Mouse (Mus musculus) CD4-positive, CD25-positive, alpha-beta regulatory T cell, adult 2 months (primary cell): ENCODE measurements around the gene 4930467E23Rik.
"Not testable (repeated sequence)": the region's sequence is repeated elsewhere in the genome, so short reads cannot be mapped to it uniquely, and the experiment has no call there.

Source experiments
- DNase-seq: peaks from one replicate; pipeline ENCODE4 v3.0.0-alpha.2; 2012; ENCODE audit warnings: low read depth, low spot score

The 4930467E23Rik gene

DNA sequence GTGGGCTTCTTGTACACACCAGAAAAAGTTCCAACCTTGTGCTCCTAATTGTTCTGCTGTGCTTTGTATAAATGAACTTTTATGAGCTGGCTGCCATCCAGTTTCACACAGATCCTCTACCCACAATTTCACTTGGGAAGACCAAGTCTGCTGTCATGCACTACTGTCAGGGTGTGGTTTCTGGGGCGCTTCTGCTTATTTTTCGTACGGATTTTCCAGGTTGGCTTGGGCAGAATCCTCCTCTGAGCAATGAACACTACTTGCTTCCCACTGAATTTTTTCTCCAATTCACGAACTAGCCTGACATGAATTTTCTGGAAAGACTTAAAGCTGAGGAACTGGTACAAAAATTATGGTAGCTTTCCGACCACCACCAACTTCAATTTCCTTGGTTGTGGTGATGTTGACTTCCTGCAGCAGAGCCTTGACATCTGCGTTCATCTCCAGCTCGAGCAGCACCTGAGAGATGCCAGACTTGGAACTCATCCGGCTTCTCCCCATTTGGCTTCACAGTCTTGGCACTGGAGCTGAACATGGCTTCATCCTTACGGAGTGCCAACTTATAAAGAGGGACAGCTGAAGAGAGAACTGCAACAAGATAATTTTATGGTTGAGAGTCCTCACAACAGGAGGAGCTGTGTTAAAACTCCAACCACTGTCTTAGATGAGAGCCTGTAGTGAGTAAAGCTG is 18.1 kb upstream of the 4930467E23Rik start:
- not testable (repeated sequence) for DNase-seq

DNA sequence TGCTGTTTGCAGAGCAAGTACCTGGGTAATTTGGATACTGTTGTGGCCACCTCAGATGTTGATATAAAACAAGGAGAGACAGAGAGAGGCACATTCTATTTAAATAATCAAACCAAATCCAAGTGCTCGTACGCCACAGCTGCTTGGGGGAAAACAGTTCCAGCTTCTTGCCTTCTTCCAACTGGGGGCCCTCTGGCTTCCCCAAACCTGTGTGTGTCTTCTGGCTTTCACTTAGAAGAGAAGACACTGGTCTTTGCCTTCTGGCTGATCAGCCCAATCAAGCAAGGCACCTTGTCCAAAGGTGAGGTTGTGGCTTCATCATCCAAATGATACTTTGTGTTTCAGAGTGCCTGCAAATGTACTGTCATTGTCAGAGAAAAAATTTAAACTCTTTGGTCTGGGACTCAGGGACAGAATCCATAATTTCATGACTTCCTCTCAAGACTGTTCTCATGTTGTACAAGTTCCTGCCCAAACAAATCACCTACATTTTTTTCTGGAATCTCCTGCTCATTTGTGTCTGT is 17.1 kb upstream of the 4930467E23Rik start:
- DNase-seq: not testable (repeated sequence)

GRCm38 (mm10) chr8:19712816-19713215 is 16.6 kb upstream of the 4930467E23Rik start:
- DNase-seq: not testable (repeated sequence)

DNA sequence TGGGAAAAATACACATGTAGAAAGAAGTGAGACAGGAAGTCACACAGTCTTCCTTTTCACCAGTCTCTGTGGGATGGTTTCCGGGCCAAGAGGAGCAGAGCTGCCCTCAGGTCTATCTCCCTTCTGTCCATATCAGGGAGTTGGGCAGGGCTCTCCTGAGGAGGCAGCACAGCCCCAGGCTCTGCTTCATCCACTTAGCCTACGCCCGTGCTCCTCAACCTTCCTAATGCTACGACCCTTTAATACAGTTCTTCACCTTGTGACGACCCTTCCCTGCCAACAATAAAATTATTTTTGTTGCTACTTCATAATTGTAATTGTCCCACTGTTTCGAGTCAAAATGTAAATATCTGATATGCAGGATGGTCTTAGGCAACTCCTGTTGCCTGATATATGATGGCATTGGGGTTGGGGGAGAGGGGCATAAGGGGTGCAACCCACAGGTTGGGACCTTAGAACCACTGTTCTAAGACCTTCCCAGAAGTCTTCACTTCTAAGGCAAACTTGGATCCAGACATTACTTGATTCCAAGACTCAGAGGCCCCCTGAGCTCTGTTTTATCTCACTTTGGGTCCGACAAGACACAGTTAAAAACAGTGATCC is 16.0 kb upstream of the 4930467E23Rik start:
- DNase-seq: not testable (repeated sequence)

- DNase-seq: not testable (repeated sequence)
Observed at GRCm38 (mm10) chr8:19714426-19714825, 14.9 kb upstream of the 4930467E23Rik start.

DNA sequence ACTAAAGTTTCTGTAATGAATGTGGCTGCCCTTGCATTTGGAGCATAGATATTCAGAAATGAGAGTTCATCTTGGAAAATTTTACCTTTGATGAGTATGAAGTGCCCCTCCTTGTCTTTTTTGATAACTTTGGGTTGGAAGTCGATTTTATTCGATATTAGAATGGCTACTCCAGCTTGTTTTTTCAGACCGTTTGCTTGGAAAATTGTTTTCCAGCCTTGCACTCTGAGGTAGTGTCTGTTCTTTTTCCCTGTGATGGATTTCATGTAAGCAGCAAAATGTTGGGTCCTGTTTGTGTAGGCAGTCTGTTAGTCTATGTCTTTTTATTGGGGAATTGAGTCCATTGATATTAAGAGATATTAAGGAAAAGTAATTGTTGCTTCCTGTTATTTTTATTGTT is 14.1 kb upstream of the 4930467E23Rik start:
- not testable (repeated sequence) for DNase-seq

DNA sequence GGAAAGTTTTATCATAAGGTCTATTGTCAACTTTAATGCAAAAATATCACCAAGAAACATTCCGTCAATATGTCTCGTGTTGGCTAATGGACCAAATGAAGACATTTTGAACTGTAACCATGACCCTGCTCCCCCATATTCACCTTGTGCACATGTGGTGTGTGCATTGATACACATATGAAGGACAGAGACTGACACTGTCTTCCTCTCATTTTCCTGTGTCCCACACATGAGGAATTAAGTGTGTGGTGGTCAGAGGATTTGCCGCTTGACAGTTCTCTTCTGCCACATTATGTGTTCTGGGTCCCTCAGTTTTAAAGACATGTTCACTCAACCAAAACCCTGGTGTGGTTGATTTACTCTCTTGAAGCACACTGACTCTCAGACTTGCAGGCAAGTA is 11.5 kb upstream of the 4930467E23Rik start:
- DNase-seq: not testable (repeated sequence)

DNA sequence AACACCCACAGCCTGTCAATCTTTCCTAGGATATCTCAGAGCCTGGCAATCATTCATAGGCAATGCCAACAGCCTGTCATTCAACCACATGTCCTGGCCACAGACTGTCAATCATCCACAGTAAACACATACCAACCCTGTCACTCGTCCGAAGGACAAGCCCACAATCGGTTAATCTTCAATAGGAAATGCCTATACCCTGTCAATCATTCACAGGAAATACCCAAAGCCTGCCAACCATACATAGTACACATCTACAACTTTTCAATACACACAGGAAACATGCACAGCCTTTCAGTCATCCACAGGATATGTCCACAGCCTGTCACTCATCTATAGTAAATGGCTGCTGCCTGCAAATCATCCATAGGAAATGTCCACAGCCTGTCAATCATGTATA is 9.9 kb upstream of the 4930467E23Rik start:
- not testable (repeated sequence) for DNase-seq

DNA sequence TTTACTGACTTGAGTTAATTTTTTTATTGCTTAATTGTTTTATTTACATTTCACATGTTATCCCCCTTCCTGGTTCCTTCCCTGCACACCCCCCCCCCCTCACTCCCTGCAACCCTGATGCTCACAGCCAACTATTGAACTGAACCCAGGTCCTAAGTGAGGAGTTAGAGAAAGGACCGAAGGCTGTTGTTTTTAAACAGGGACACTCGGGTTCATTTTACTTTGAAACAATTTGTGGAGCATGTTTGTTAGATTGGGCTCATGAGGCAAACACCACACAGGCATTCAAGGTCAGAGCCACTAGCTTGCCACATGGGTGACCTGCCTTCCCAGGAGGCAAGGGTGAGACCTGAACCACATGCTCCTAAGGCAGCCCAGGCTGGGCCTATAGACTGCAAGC is 4.5 kb upstream of the 4930467E23Rik start:
- not testable (repeated sequence) for DNase-seq

- not testable (repeated sequence) for DNase-seq
Observed at GRCm38 (mm10) chr8:19751773-19752172, 22.4 kb downstream of the 4930467E23Rik start.

GRCm38 (mm10) chr8:19754178-19754577 is 24.8 kb downstream of the 4930467E23Rik start:
- not testable (repeated sequence) for DNase-seq

- DNase-seq: not testable (repeated sequence)
Observed at GRCm38 (mm10) chr8:19754961-19755360, 25.6 kb downstream of the 4930467E23Rik start.

DNA sequence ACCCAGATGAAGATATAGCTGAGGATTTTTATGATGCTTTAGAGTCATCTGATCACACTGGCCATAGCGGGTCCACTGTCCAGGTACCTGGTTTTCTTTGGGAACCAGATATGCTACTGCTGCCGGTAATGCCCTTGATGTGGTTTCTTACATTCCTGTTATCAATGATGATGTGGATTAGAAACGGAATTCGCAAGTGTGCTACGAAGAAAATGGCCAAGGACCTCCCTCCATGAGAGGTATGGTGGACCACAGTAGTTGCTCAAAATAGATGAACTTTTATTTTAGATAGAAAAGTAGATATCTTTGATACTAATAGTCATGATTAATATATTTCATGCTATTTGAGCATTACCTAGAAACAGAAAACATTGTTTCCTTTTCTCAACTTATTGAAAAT is 32.3 kb downstream of the 4930467E23Rik start:
- DNase-seq: not testable (repeated sequence)

DNA sequence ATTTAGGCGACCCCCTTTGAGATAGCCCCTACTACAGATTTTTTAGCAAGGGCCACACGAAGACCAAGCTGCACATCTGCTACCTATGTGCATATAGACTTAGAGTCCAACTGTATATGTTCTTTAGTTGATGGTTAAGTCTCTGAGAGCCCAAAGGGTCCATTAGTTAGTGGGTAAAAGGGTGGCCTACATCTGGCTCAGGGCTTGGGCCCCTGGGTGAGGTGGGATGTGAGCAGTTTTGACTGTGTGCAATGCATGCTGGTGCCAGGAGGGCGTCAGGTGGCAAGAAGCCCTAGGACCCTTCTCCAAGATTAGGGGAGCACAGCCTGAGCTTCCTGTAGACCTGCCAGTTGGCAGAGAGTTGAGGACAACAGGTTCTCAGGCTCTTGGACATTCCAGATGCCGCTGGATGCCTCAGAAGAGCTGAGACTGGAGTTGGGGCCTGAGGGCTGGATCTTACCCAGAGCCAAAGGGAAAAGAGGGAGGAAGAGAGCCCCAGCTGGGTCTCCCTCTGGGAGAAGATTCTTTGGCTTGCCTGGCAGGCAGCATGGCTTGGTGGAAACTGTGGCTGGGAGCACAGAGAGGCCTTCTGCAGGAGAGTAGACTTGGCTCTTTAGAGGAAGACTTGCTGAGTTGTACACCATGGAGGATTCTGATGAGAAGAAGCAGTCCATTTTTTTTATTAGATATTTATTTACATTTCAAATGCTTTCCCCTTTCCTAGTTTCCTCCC is 33.6 kb downstream of the 4930467E23Rik start:
- not testable (repeated sequence) for DNase-seq

DNA sequence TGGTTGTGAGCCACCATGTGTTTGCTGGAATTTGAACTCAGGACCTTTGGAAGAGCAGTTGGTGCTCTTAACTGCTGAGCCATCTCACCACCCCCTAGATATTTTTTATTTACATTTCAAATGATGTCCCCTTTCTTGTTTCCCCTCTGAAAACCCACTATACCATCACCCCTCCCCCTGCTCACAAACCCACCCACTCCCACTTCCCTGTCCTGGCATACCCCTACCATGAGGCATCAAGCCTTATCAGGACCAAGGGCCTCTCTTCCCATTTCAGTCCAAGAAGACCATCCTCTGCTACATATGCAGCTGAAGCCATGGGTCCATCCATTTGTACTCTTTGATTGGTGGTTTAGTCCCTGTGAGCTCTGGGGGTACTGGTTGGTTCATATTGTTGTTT is 36.2 kb downstream of the 4930467E23Rik start:
- DNase-seq: not testable (repeated sequence)

GRCm38 (mm10) chr8:19773461-19773860 is 44.1 kb downstream of the 4930467E23Rik start:
- DNase-seq: not testable (repeated sequence)

- not testable (repeated sequence) for DNase-seq
Observed at GRCm38 (mm10) chr8:19776311-19776710, 46.9 kb downstream of the 4930467E23Rik start.

DNA sequence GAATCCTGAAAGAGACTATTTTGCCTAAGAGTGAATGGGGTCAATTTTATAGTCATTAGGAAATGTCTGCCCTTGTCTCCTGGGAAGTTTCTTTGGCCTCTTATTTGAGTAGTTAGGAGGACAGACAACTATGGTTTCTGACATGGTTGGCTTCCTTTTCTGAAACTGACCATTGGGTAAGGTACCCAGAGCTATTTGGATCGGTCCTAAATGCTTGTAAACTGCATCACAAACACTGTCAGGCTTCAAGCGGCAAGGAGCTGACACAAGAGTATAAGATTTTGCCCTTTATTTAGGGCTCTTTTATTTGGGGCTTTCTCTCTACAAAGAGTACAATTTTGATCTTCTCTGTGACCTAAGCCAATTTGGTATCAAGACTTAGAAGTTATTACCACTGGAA is 48.1 kb downstream of the 4930467E23Rik start:
- not testable (repeated sequence) for DNase-seq

DNA sequence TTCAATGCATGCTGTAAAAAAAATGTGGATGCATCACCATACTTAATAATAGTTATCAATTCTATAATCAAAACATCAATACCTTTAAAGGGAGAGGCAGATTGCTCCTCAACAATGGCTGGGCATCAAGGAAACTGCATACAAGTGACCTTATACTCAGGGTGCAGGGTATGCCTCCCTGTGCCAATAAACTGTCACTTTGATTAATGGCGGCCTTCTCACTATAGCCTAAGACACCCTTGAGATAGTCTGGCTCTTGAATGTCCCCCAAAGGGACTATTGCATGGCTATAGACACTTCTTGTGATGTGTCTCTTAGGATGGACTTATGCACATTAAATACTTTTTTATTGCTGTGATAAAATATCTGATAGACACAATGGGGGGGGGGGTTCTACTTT is 48.8 kb downstream of the 4930467E23Rik start:
- not testable (repeated sequence) for DNase-seq

DNA sequence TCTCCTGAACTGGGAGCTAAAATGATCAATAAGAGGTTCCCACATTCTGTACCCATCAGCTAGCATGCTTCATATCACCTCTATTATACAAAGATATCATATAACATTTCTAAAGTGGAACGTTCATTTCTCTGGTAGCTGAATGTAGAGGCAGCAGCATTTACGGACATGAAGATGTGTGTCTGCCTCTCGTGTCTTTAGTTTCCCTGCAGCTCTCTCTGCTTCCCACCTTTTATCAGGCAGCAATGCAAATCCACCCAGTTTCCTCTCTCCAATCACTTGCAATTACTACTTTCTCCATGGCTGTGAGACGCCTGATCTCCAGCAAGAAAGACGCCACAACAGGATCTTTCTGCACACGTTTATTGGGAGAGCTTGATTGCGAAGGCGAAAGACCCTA is 49.5 kb downstream of the 4930467E23Rik start:
- DNase-seq: not testable (repeated sequence)

DNA sequence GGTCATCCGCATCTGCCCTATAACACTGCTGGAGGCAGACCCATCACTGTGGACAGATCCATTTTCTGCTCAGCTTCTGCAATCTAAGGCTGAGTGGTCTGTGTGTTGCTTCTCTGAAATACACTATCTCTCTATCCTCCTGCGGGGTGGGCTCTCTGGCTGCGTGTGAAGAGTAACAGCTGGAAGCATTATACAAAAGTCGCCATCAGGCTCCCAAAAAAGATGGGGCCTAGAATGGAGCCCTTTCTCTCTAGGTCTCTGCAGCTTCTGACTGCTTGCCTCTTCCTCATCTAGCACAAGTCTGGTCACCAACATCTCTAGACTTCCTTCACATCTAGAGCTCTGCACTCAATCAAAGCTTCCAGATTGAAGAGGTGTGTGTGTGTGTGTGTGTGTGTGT is 50.8 kb downstream of the 4930467E23Rik start:
- DNase-seq: not testable (repeated sequence)

DNA sequence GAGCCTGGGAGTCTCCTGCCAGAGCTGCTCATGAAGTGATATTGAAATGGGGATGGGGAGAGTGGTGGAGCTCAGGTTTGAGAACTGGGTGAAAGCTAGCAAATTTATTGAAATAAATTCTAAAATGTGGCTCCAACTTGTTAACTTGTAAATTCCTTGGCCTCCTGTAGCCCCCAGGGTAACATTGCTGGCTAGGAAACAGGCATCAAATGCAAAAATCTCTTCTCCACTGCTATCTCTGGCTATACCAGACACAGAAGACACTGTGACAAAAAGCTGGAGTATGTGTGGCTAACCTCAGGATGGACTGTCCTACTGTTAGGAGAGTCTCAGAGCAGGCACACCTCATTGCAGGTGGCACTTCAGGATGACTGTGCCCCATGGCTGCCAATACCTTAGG is 51.3 kb downstream of the 4930467E23Rik start:
- not testable (repeated sequence) for DNase-seq
